In the genomic region with DNA sequence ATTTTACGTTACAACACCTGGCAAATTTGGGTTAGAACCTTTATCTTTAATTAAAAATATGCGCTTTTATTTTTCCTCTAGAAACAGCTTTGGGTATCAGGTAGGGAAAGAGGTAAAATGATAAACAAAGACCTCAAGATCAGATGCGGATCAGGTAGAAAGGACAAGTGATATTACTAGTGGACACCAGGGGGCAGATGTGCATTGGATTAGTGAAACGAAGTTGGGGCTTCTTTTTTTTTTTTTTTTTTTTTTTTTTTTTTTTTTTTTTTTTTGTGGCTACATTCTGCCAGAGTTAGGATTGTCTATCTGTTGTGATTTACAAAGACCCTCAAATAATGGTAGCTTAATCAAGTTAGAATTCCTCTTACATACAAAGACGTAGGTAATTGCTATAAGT, we compare ENCODE assay signal across 8 mouse cellular contexts.
A peak's percentile ranks its signal among the peaks of the same experiment; 100 is the strongest.
DNase-seq lines count a peak whose midpoint lies in the region; ATAC-seq and TF ChIP-seq lines count a peak whose summit lies in the region.

No protein-coding gene starts in this region.

- no peaks in the 10 kb centered on the region for H3K27me3 ChIP-seq in neural tube, embryonic 11.5 days (ENCODE audit: control insufficient read depth, insufficient read depth, low read length)
- no peaks in the 10 kb centered on the region for H3K27me3 ChIP-seq in forebrain, embryonic 16.5 days (replicated peaks; ENCODE audit: control insufficient read depth, insufficient read depth, low read length)

- intact Hi-C loops in heart, postnatal 36 days (cut with DNase I), result no loop called here

- TF ChIP-seq CTCF in brain, embryonic 14.5 days (IDR thresholded peaks at IDR 0.05; ENCODE audit: borderline replicate concordance, extremely low read depth, insufficient read depth, insufficient read length), result peak; percentile 53; the same call in 1 of the 2 replicates
- 0 out of 2 replicates have a peak, but pooled peaks have one; percentile 22 for TF ChIP-seq CTCF in lung, adult 2 months (IDR thresholded peaks at IDR 0.05; ENCODE audit: insufficient read depth, low read length)

- no peaks in the 10 kb centered on the region for H3K36me3 ChIP-seq in neural tube, embryonic 11.5 days (ENCODE audit: control insufficient read depth, insufficient read depth, low read length)
- H3K36me3 ChIP-seq in forebrain, embryonic 16.5 days (ENCODE audit: control insufficient read depth, insufficient read depth), result no peaks in the 10 kb centered on the region

- H3K4me2 ChIP-seq in neural tube, embryonic 11.5 days (ENCODE audit: low read depth), result no peak overlapping the region
- H3K4me2 ChIP-seq in forebrain, embryonic 16.5 days (ENCODE audit: low read length), result no peak overlapping the region

- no peak overlapping the region for H3K27ac ChIP-seq in neural tube, embryonic 11.5 days (ENCODE audit: low read depth, low read length)
- H3K27ac ChIP-seq in forebrain, embryonic 16.5 days (ENCODE audit: low read length), result no peak overlapping the region

- no peaks in the 10 kb centered on the region for H3K4me1 ChIP-seq in neural tube, embryonic 11.5 days (ENCODE audit: control insufficient read depth, insufficient read depth, low read length)
- H3K4me1 ChIP-seq in lung, adult 2 months (ENCODE audit: control insufficient read depth, insufficient read depth, low read length), result no peaks in the 10 kb centered on the region
- no peaks in the 10 kb centered on the region for H3K4me1 ChIP-seq in forebrain, embryonic 16.5 days (replicated peaks; ENCODE audit: control insufficient read depth, insufficient read depth, low read length)

- no peak for TF ChIP-seq POLR2A in brain, embryonic 14.5 days (IDR thresholded peaks at IDR 0.05; ENCODE audit: borderline replicate concordance, extremely low read depth, insufficient read depth, insufficient read length, poor library complexity, severe bottlenecking)
- TF ChIP-seq POLR2A in lung, adult 2 months (IDR thresholded peaks at IDR 0.05; ENCODE audit: borderline replicate concordance, extremely low read depth, low read depth, low read length), result no peak

- peak; percentile 2 to 32 for DNase-seq in heart, adult 18-20 months
- no peak for DNase-seq in heart, postnatal 36 days
- peak; percentile 28 for DNase-seq in neural tube, embryonic 11.5 days (ENCODE audit: low spot score)
- no peak for DNase-seq in neural tube, embryonic 10.5 days (ENCODE audit: extremely low spot score, low spot score)
- peak; percentile 69 for DNase-seq in brain, embryonic 14.5 days (ENCODE audit: low read depth)
- DNase-seq in lung, adult 2 months, result no peak

- WGBS in neural tube, embryonic 11.5 days, result 39% methylated on average over 5 of the region's 5 CpGs
- 37% methylated on average over 5 of the region's 5 CpGs for WGBS in lung, adult 2 months
- WGBS in forebrain, embryonic 16.5 days, result 36% methylated on average over 5 of the region's 5 CpGs

- H3K9ac ChIP-seq in neural tube, embryonic 11.5 days (ENCODE audit: low read length), result no peak overlapping the region
- H3K9ac ChIP-seq in forebrain, embryonic 16.5 days (replicated peaks; ENCODE audit: low read depth, low read length), result no peak overlapping the region

- no peaks in the 10 kb centered on the region for H3K9me3 ChIP-seq in neural tube, embryonic 11.5 days (ENCODE audit: control insufficient read depth, low read length)
- H3K9me3 ChIP-seq in forebrain, embryonic 16.5 days (ENCODE audit: control insufficient read depth, low read length), result no peaks in the 10 kb centered on the region

- ATAC-seq in neural tube, embryonic 11.5 days (ENCODE audit: insufficient read depth, low FRiP score, low TSS enrichment), result no peak
- ATAC-seq in activated CD4-positive, CD25-positive, alpha-beta regulatory T cell, adult 4 months, result no peak
- no peak for ATAC-seq in forebrain, embryonic 16.5 days

- no peak overlapping the region for H3K4me3 ChIP-seq in neural tube, embryonic 11.5 days (ENCODE audit: low read depth, low read length)
- no peak overlapping the region for H3K4me3 ChIP-seq in lung, adult 2 months (replicated peaks; ENCODE audit: extremely low read depth, low read depth, low read length)
- H3K4me3 ChIP-seq in forebrain, embryonic 16.5 days (replicated peaks; ENCODE audit: low read length), result no peak overlapping the region

Comparison
In these comparisons a context has a peak if more than half of its experiments do, and no peak if none do; other contexts are left out.
1. DNase-seq: peak in heart, adult 18-20 months (2 of 2), neural tube, embryonic 11.5 days (single experiment) and brain, embryonic 14.5 days (single experiment); none in heart, postnatal 36 days (0 of 2), neural tube, embryonic 10.5 days (single experiment) and lung, adult 2 months (single experiment).